Mouse (Mus musculus) lung, postnatal 0 days (tissue): ENCODE measurements at regions not wholly inside any gene's neighbourhood (a gene's known extent, or its start where the extent isn't known, plus 50 kb on each side); places are given as distances from the start of the nearest gene placed in this dataset.
A peak's percentile ranks its signal among the peaks of the same experiment; 100 is the strongest.

Source experiments
- CTCF ChIP-seq: IDR thresholded peaks from 2 replicates; pipeline ENCODE4 v1.5.1; 2016; ENCODE audit warnings: antibody characterized with exemption, mild to moderate bottlenecking
- EP300 ChIP-seq: IDR thresholded peaks from 2 replicates; pipeline ENCODE4 v1.6.1; 2016; ENCODE audit warnings: antibody characterized with exemption, mild to moderate bottlenecking, control low read depth

DNA sequence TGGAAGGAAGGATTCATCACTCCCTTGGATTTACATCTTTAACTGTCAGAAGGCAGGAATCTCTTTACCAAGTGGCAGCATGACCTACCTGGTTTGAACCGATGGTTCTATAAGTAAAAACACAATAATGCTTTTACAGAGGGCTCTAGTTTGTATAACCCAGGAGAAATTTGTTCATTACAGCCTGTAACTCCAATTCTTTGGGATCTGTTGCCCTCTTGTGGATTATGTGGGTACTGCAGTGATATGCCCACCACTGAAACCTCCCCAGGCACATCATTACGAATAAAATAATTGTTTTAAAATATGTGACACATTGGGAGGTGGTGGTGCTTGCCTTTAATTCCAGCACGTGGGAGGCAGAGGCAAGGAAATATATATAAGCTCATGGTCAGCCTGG is 148.6 kb upstream of the Gmnc start:
- TF ChIP-seq CTCF, result peak; percentile 79
- TF ChIP-seq EP300, result no peak
